Mouse (Mus musculus) spleen, embryonic (tissue): ENCODE data around the gene Defb11.
"Not testable (repeated sequence)": the region's sequence is repeated elsewhere in the genome, so short reads cannot be mapped to it uniquely, and the experiment has no call there.

Experiments used
- CTCF ChIA-PET: fragments of 350-600 bp; sonication (Branson Sonifier 250); formaldehyde crosslinking; loops from one replicate; lab custom pipeline; 2022; lab: Charles Lee

Defb11 gene

GRCm38 (mm10) chr8:21906290-21906689, at the start of gene Defb11:
Gene Defb11 (minus strand): TSS chr8:21906412.
- CTCF ChIA-PET, result not testable (repeated sequence)

GRCm38 (mm10) chr8:21955321-21955720, 49.1 kb upstream of the Defb11 start:
- CTCF ChIA-PET, result no interaction called here

GRCm38 (mm10) chr8:21947311-21948017, 41.3 kb upstream of the Defb11 start:
- CTCF ChIA-PET, result no interaction called here

GRCm38 (mm10) chr8:21946462-21946861, 40.2 kb upstream of the Defb11 start, which contains the start of gene Defb13:
Gene Defb13 (plus strand): TSS chr8:21946762.
- CTCF ChIA-PET, result no interaction called here

- CTCF ChIA-PET, result not testable (repeated sequence)
Measured at GRCm38 (mm10) chr8:21938052-21938451, 31.8 kb upstream of the Defb11 start, which contains the start of gene Defb35. Gene Defb35 (plus strand): TSS chr8:21938352.

GRCm38 (mm10) chr8:21932610-21933009, 26.4 kb upstream of the Defb11 start, which contains the start of gene Defb15:
Gene Defb15 (minus strand): TSS chr8:21932710.
- CTCF ChIA-PET, result no interaction called here

- CTCF ChIA-PET, result not testable (repeated sequence)
Measured at GRCm38 (mm10) chr8:21930754-21931153, 24.5 kb upstream of the Defb11 start.

- CTCF ChIA-PET, result no interaction called here
Measured at GRCm38 (mm10) chr8:21915625-21916024, 9.4 kb upstream of the Defb11 start.

- CTCF ChIA-PET, result no interaction called here
Measured at GRCm38 (mm10) chr8:21912554-21912953, 6.3 kb upstream of the Defb11 start.

GRCm38 (mm10) chr8:21911931-21912330, 5.7 kb upstream of the Defb11 start:
- CTCF ChIA-PET, result no interaction called here

- CTCF ChIA-PET, result not testable (repeated sequence)
Measured at GRCm38 (mm10) chr8:21885321-21885720, 20.9 kb downstream of the Defb11 start, which contains the start of gene Defb9. Gene Defb9 (minus strand): TSS chr8:21885421.

GRCm38 (mm10) chr8:21858586-21858985, 47.6 kb downstream of the Defb11 start, which contains the start of gene Defb10:
Gene Defb10 (plus strand): TSS chr8:21858901.
- CTCF ChIA-PET, result not testable (repeated sequence)
